Mouse (Mus musculus): ENCODE measurements around the gene Slc25a20. TPM values are rescaled to one million over a fixed set of nuclear protein-coding genes. Genes with fewer than 3 reads are reported as not detected.

Gene Slc25a20
- total RNA-seq, 2 experiments from 2014 or later: 206 to 213 TPM

Small RNAs within 50 kb of the gene (microRNA-seq; reads per million reads assigned to microRNA genes)
- gene Gm26298: 0 reads per million in 2 experiments

Other genes with a start within 250 kb of the Slc25a20 start
- under 1 TPM; 0.10 to 0.11 TPM for gene Ccdc36, start 233.6 kb upstream of the Slc25a20 start, total RNA-seq (2021)
- gene BC048562, start 225.6 kb upstream of the Slc25a20 start, total RNA-seq (2021): not detected
- gene Ccdc71, start 201.6 kb upstream of the Slc25a20 start, total RNA-seq (2021): 10 to 100 TPM; 27.0 to 28.4 TPM
- 10 to 100 TPM; 43.9 to 45.6 TPM for gene Klhdc8b, start 200.5 kb upstream of the Slc25a20 start, total RNA-seq (2021)
- gene Lamb2, start 182.4 kb upstream of the Slc25a20 start, total RNA-seq (2021): 100 to 1,000 TPM; 217 to 229 TPM
- gene Usp19, start 171.5 kb upstream of the Slc25a20 start, total RNA-seq (2021): 100 to 1,000 TPM; 108 to 109 TPM
- gene Qars, start 154.4 kb upstream of the Slc25a20 start, total RNA-seq (2021): 10 to 100 TPM; 75.7 to 83.6 TPM
- 10 to 100 TPM; 93.5 to 94.0 TPM for gene Qrich1, start 145.3 kb upstream of the Slc25a20 start, total RNA-seq (2021)
- 10 to 100 TPM; 77.5 to 79.6 TPM for gene Impdh2, start 101.8 kb upstream of the Slc25a20 start, total RNA-seq (2021)
- gene Ndufaf3, start 94.7 kb upstream of the Slc25a20 start, total RNA-seq (2021): 10 to 100 TPM; 57.0 to 64.2 TPM
- 10 to 100 TPM; 20.6 to 21.6 TPM for gene Dalrd3, start 92.2 kb upstream of the Slc25a20 start, total RNA-seq (2021)
- gene Wdr6, start 83.3 kb upstream of the Slc25a20 start, total RNA-seq (2021): 10 to 100 TPM; 36.6 to 40.0 TPM
- 10 to 100 TPM; 13.2 to 13.4 TPM for gene P4htm, start 64.4 kb upstream of the Slc25a20 start, total RNA-seq (2021)
- 10 to 100 TPM; 60.7 to 76.7 TPM for gene Arih2, start 12.7 kb upstream of the Slc25a20 start, total RNA-seq (2021)
- 10 to 100 TPM; 74.0 to 79.7 TPM for gene Prkar2a, start 27.2 kb downstream of the Slc25a20 start, total RNA-seq (2021)
- 10 to 100 TPM; 43.7 to 48.5 TPM for gene Ip6k2, start 121.7 kb downstream of the Slc25a20 start, total RNA-seq (2021)
- 1 to 10 TPM; 8.1 to 8.2 TPM for gene Nckipsd, start 146.3 kb downstream of the Slc25a20 start, total RNA-seq (2021)
- gene Celsr3, start 164.2 kb downstream of the Slc25a20 start, total RNA-seq (2021): under 1 TPM; 0.07 TPM
- 10 to 100 TPM in 1 of 2 experiments, 1 to 10 TPM in 1; 8.4 to 10.1 TPM for gene Slc26a6, start 191.2 kb downstream of the Slc25a20 start, total RNA-seq (2021)